In genomic region chr1:185430488-185430887, GRCm38 (mm10) we compare ENCODE assay signal across 12 mouse cellular contexts. TPM values are rescaled to one million over a fixed set of nuclear protein-coding genes. Genes with fewer than 3 reads are reported as not detected.
"Had no signal": no experiment of that assay in that cellular context is flagged by ENCODE, and none has a peak within 500 bp of the region (broad histone marks: within the 10 kb centered on the region; RNA-seq: fewer than 3 reads in every experiment).

No protein-coding gene starts in this region.

- ATAC-seq: liver, embryonic 12.5 days; liver, postnatal 0 days had no signal

- H3K4me3 ChIP-seq: left cerebral cortex, adult 2 months; limb, embryonic 10.5 days; liver, embryonic 12.5 days; lung, embryonic 15.5 days; midbrain, embryonic 12.5 days had no signal

- H3K27ac ChIP-seq: left cerebral cortex, adult 2 months; limb, embryonic 10.5 days; liver, embryonic 12.5 days; lung, embryonic 15.5 days; midbrain, embryonic 12.5 days; stomach, postnatal 0 days had no signal

- H3K9ac ChIP-seq: liver, embryonic 12.5 days; liver, postnatal 0 days; lung, embryonic 15.5 days; midbrain, embryonic 12.5 days had no signal

- H3K4me1 ChIP-seq: limb, embryonic 10.5 days; lung, embryonic 15.5 days; midbrain, embryonic 12.5 days had no signal

- H3K4me2 ChIP-seq: liver, embryonic 12.5 days; lung, embryonic 15.5 days; midbrain, embryonic 12.5 days had no signal

- H3K27me3 ChIP-seq: liver, embryonic 12.5 days; lung, embryonic 15.5 days; midbrain, embryonic 12.5 days had no signal

- H3K9me3 ChIP-seq: limb, embryonic 10.5 days; liver, embryonic 12.5 days; lung, embryonic 15.5 days; midbrain, embryonic 12.5 days had no signal

- DNase-seq: kidney, adult 8-10 months; kidney, postnatal 25 days; liver, postnatal 0 days; right cerebral cortex, postnatal 14 days; thymus, adult 18-20 months; thymus, postnatal 14 days had no signal

RNA-seq across cellular contexts. Expression of gene Slc30a10, which starts 24.2 kb away (rescaled TPM):
- polyA plus RNA-seq: lung, embryonic 15.5 days had no signal
